Mouse (Mus musculus): ENCODE data around the gene 4930451I11Rik. TPM values are rescaled to one million over a fixed set of nuclear protein-coding genes. Genes with fewer than 3 reads are reported as not detected.
A peak's percentile ranks its signal among the peaks of the same experiment; 100 is the strongest.

Gene 4930451I11Rik
- polyA plus RNA-seq, 1 experiment from 2014 or later, result not detected

DNA sequence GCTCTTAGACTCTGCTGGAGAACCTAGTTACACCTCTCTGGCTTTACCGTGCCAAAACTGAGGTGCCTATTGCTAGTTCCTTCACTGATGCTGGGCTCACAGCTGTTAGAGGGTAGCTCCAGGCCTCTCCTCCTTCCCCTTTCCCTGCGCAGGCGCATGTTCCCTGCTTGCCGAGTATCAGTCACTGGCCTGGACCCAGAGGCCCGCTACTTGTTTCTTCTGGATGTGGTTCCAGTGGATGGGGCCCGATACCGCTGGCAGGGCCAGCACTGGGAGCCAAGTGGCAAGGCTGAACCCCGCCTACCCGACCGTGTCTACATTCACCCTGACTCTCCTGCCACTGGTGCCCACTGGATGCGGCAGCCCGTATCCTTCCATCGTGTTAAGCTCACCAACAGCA, 48.7 kb downstream of the 4930451I11Rik start:
- peaks cover 13% of the 10 kb centered on the region for H3K36me3 ChIP-seq (ENCODE audit: control insufficient read depth, insufficient read depth, low read length)

DNA sequence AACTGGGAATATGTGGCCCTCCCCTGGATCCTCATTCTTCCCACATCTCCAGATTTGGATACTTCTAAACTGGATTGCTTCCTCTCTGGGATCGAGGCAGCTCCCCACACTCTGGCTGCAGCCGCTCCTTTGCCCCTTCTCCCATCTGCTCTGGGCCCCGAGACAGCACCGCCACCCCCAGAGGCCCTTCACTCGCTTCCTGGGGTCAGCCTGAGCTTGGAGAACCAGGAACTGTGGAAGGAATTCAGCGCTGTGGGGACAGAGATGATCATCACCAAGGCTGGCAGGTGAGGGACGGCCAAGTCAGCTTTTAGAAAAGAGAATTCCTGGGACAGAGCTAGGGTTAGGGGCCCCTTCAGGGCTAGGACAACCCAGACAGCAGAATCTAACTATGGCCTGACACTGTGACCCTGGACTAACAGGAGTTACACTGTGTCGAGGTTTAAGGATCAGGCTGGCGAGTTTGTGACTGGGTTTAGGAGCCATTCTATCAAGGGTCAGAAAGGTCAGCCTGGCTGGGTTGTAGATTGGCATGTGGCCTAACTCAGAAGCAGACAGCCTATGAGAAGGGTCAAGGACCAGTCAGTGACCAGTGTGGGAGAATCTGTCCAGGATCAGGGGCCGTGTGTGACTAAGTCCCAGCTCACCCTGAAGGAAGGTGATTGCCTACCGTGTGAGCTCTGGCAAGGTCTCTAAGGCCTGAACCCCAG, 49.6 kb downstream of the 4930451I11Rik start:
- no peaks in the 10 kb centered on the region for H3K27me3 ChIP-seq (ENCODE audit: control insufficient read depth, insufficient read depth, low read length)
- H3K36me3 ChIP-seq (ENCODE audit: control insufficient read depth, insufficient read depth, low read length), result peaks cover 13% of the 10 kb centered on the region
- DNase-seq (ENCODE audit: low spot score) (no peak), ATAC-seq (ENCODE audit: insufficient read depth, low FRiP score, low TSS enrichment) (no peak)
- H3K4me1 ChIP-seq (ENCODE audit: control insufficient read depth, insufficient read depth, low read length), result peaks cover 17% of the 10 kb centered on the region
- H3K4me2 ChIP-seq (ENCODE audit: low read depth), result peak overlapping the region; percentile 59
- H3K27ac ChIP-seq (ENCODE audit: low read depth, low read length), result no peak overlapping the region
- no peak overlapping the region for H3K4me3 ChIP-seq (ENCODE audit: low read depth, low read length)
- H3K9ac ChIP-seq (ENCODE audit: low read length), result no peak overlapping the region; the same call in 1 of the 2 replicates
- no peaks in the 10 kb centered on the region for H3K9me3 ChIP-seq (ENCODE audit: control insufficient read depth, low read length)
- 28% methylated on average over 11 of the region's 11 CpGs for WGBS

More for the DNA sequence above, 48.7 kb downstream of the 4930451I11Rik start:
- no peak overlapping the region for H3K27ac ChIP-seq (ENCODE audit: low read depth, low read length)
- no peaks in the 10 kb centered on the region for H3K9me3 ChIP-seq (ENCODE audit: control insufficient read depth, low read length)
- ATAC-seq (ENCODE audit: insufficient read depth, low FRiP score, low TSS enrichment) (no peak), DNase-seq (ENCODE audit: low spot score) (no peak)
- no peak overlapping the region for H3K9ac ChIP-seq (ENCODE audit: low read length)
- H3K4me2 ChIP-seq (ENCODE audit: low read depth), result no peak overlapping the region
- H3K4me1 ChIP-seq (ENCODE audit: control insufficient read depth, insufficient read depth, low read length), result peaks cover 14% of the 10 kb centered on the region
- H3K4me3 ChIP-seq (ENCODE audit: low read depth, low read length), result no peak overlapping the region
- 72% methylated on average over 13 of the region's 13 CpGs for WGBS
- H3K27me3 ChIP-seq (ENCODE audit: control insufficient read depth, insufficient read depth, low read length), result no peaks in the 10 kb centered on the region

DNA sequence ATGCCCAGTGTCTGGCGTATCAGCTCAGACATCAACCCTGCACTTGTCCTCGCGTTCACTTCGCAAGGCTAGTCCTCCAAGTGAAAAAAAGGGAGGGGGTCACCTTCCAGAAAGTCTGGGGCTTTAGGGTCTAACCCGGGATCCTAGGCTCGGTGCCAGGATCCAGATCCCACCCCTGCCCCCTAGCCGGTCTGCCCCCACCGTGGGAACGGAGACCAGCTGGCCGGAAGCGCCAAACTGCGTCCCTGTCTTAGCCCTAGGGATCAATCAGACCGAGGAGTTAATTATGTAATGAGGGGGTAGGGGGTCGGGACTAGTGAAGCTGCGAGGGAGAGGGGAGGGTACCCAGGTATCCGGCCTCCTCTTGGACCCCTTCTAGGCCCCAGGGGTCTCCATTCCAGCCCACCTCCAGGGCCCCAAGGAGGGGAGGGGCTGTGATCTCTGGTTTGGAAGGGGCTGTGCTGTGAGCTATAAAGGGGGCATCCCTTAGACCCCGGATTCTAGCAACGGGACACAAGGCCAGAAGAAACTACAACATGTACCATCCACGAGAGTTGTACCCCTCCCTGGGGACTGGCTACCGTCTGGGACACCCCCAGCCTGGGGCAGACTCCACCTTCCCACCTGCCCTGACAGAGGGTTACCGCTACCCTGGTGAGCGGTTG, 50.3 kb downstream of the 4930451I11Rik start, which contains the start of gene Tbx6:
Tbx6 (plus strand) TSS at position 513 of the 665 bp plus-strand sequence.
- Histone ChIP-seq H3K27me3 (ENCODE audit: control insufficient read depth, insufficient read depth, low read length) (no peaks in the 10 kb centered on the region), H3K9ac (ENCODE audit: low read length) (peak within 1 kb of the TSS; percentile 39), H3K36me3 (ENCODE audit: control insufficient read depth, insufficient read depth, low read length) (peaks cover 12% of the 10 kb centered on the region), H3K4me1 (ENCODE audit: control insufficient read depth, insufficient read depth, low read length) (peaks cover 21% of the 10 kb centered on the region), H3K9me3 (ENCODE audit: control insufficient read depth, low read length) (no peaks in the 10 kb centered on the region), H3K4me3 (ENCODE audit: low read depth, low read length) (peak within 1 kb of the TSS; percentile 28), H3K27ac (ENCODE audit: low read depth, low read length) (peak within 1 kb of the TSS; percentile 68; the same call in 1 of the 2 replicates), H3K4me2 (ENCODE audit: low read depth) (peak within 1 kb of the TSS; percentile 59)
- 5% methylated on average over 22 of the region's 22 CpGs for WGBS
- DNase-seq (ENCODE audit: low spot score) (no peak), ATAC-seq (ENCODE audit: insufficient read depth, low FRiP score, low TSS enrichment) (peak; percentile 15)

Other genes with a start within 250 kb of the 4930451I11Rik start
- 0.54 and 0.60 TPM in 2 replicates for gene Apobr, start 246.7 kb downstream of the 4930451I11Rik start, polyA plus RNA-seq (2014; fragmentation: Nextera tagmentation; extraction: Ambion mirVana)
- 19.8 and 21.7 TPM in 2 replicates for gene Cln3, start 245.8 kb downstream of the 4930451I11Rik start, polyA plus RNA-seq (2014; fragmentation: Nextera tagmentation; extraction: Ambion mirVana)
- not detected in 2 replicates for gene Il27, start 236.7 kb downstream of the 4930451I11Rik start, polyA plus RNA-seq (2014; fragmentation: Nextera tagmentation; extraction: Ambion mirVana)
- gene Nupr1, start 200.8 kb downstream of the 4930451I11Rik start, polyA plus RNA-seq (2014; fragmentation: Nextera tagmentation; extraction: Ambion mirVana), result 1.1 and 1.4 TPM in 2 replicates
- 47.8 and 63.1 TPM in 2 replicates for gene Sgf29, start 182.3 kb downstream of the 4930451I11Rik start, polyA plus RNA-seq (2014; fragmentation: Nextera tagmentation; extraction: Ambion mirVana)
- not detected in 2 replicates for gene Sult1a1, start 155.2 kb downstream of the 4930451I11Rik start, polyA plus RNA-seq (2014; fragmentation: Nextera tagmentation; extraction: Ambion mirVana)
- gene Bola2, start 136.2 kb downstream of the 4930451I11Rik start, polyA plus RNA-seq (2014; fragmentation: Nextera tagmentation; extraction: Ambion mirVana), result 159 and 165 TPM in 2 replicates
- gene Slx1b, start 135.9 kb downstream of the 4930451I11Rik start, polyA plus RNA-seq (2014; fragmentation: Nextera tagmentation; extraction: Ambion mirVana), result 10.6 and 11.7 TPM in 2 replicates
- 50.6 and 52.5 TPM in 2 replicates for gene Coro1a, start 123.9 kb downstream of the 4930451I11Rik start, polyA plus RNA-seq (2014; fragmentation: Nextera tagmentation; extraction: Ambion mirVana)
- 55.3 and 58.0 TPM in 2 replicates for gene Mapk3, start 72.0 kb downstream of the 4930451I11Rik start, polyA plus RNA-seq (2014; fragmentation: Nextera tagmentation; extraction: Ambion mirVana)
- 1.2 and 1.5 TPM in 2 replicates for gene Gdpd3, start 65.3 kb downstream of the 4930451I11Rik start, polyA plus RNA-seq (2014; fragmentation: Nextera tagmentation; extraction: Ambion mirVana)
- gene Ypel3, start 54.7 kb downstream of the 4930451I11Rik start, polyA plus RNA-seq (2014; fragmentation: Nextera tagmentation; extraction: Ambion mirVana), result 115 and 121 TPM in 2 replicates
- gene Tbx6, start 50.2 kb downstream of the 4930451I11Rik start, polyA plus RNA-seq (2014; fragmentation: Nextera tagmentation; extraction: Ambion mirVana), result 0.38 and 0.64 TPM in 2 replicates
- gene Ppp4c, start 39.1 kb downstream of the 4930451I11Rik start, polyA plus RNA-seq (2014; fragmentation: Nextera tagmentation; extraction: Ambion mirVana), result 318 and 344 TPM in 2 replicates
- 14.3 and 14.4 TPM in 2 replicates for gene Fam57b, start 34.0 kb downstream of the 4930451I11Rik start, polyA plus RNA-seq (2014; fragmentation: Nextera tagmentation; extraction: Ambion mirVana)
- gene Doc2a, start 15.8 kb upstream of the 4930451I11Rik start, polyA plus RNA-seq (2014; fragmentation: Nextera tagmentation; extraction: Ambion mirVana), result 4.4 and 5.6 TPM in 2 replicates
- gene Hirip3, start 30.3 kb upstream of the 4930451I11Rik start, polyA plus RNA-seq (2014; fragmentation: Nextera tagmentation; extraction: Ambion mirVana), result 21.0 and 23.4 TPM in 2 replicates
- gene Ino80e, start 30.7 kb upstream of the 4930451I11Rik start, polyA plus RNA-seq (2014; fragmentation: Nextera tagmentation; extraction: Ambion mirVana), result 91.8 and 96.3 TPM in 2 replicates
- 33.2 and 34.0 TPM in 2 replicates for gene Taok2, start 53.1 kb upstream of the 4930451I11Rik start, polyA plus RNA-seq (2014; fragmentation: Nextera tagmentation; extraction: Ambion mirVana)
- 19.7 and 20.0 TPM in 2 replicates for gene Tmem219, start 91.3 kb upstream of the 4930451I11Rik start, polyA plus RNA-seq (2014; fragmentation: Nextera tagmentation; extraction: Ambion mirVana)
- gene Kctd13, start 97.2 kb upstream of the 4930451I11Rik start, polyA plus RNA-seq (2014; fragmentation: Nextera tagmentation; extraction: Ambion mirVana), result 33.4 and 35.6 TPM in 2 replicates
- gene Asphd1, start 117.9 kb upstream of the 4930451I11Rik start, polyA plus RNA-seq (2014; fragmentation: Nextera tagmentation; extraction: Ambion mirVana), result 0.82 and 0.87 TPM in 2 replicates
- 10.0 and 13.5 TPM in 2 replicates for gene Sez6l2, start 118.9 kb upstream of the 4930451I11Rik start, polyA plus RNA-seq (2014; fragmentation: Nextera tagmentation; extraction: Ambion mirVana)
- gene Cdipt, start 144.3 kb upstream of the 4930451I11Rik start, polyA plus RNA-seq (2014; fragmentation: Nextera tagmentation; extraction: Ambion mirVana), result 79.1 and 80.3 TPM in 2 replicates
- gene Cdiptos, start 144.5 kb upstream of the 4930451I11Rik start, polyA plus RNA-seq (2014; fragmentation: Nextera tagmentation; extraction: Ambion mirVana), result 0.47 and 1.1 TPM in 2 replicates
- gene Mvp, start 183.0 kb upstream of the 4930451I11Rik start, polyA plus RNA-seq (2014; fragmentation: Nextera tagmentation; extraction: Ambion mirVana), result 3.0 and 4.2 TPM in 2 replicates
- gene Pagr1b, start 184.8 kb upstream of the 4930451I11Rik start, polyA plus RNA-seq (2014; fragmentation: Nextera tagmentation; extraction: Ambion mirVana), result 1.1 TPM in 1 of 2 replicates, not detected in the other
- 99.6 and 105 TPM in 2 replicates for gene Pagr1a, start 185.7 kb upstream of the 4930451I11Rik start, polyA plus RNA-seq (2014; fragmentation: Nextera tagmentation; extraction: Ambion mirVana)
- 14.3 and 19.4 TPM in 2 replicates for gene Gm42742, start 189.5 kb upstream of the 4930451I11Rik start, polyA plus RNA-seq (2014; fragmentation: Nextera tagmentation; extraction: Ambion mirVana)
- gene Prrt2, start 189.6 kb upstream of the 4930451I11Rik start, polyA plus RNA-seq (2014; fragmentation: Nextera tagmentation; extraction: Ambion mirVana), result 6.2 and 6.9 TPM in 2 replicates
- gene Maz, start 195.4 kb upstream of the 4930451I11Rik start, polyA plus RNA-seq (2014; fragmentation: Nextera tagmentation; extraction: Ambion mirVana), result 90.8 and 94.5 TPM in 2 replicates
- 156 and 168 TPM in 2 replicates for gene Kif22, start 210.8 kb upstream of the 4930451I11Rik start, polyA plus RNA-seq (2014; fragmentation: Nextera tagmentation; extraction: Ambion mirVana)

Data from neural tube, embryonic 11.5 days (tissue).